Mouse (Mus musculus) kidney, postnatal 36 days (tissue): ENCODE measurements around the gene Shtn1.

Experiments used
- DNase-seq, 2 experiments: peaks; one replicate each; pipeline ENCODE4 v3.0.0; 2021 to 2022; ENCODE audit warnings: mixed read lengths in 2 of 2

The Shtn1 gene

DNA sequence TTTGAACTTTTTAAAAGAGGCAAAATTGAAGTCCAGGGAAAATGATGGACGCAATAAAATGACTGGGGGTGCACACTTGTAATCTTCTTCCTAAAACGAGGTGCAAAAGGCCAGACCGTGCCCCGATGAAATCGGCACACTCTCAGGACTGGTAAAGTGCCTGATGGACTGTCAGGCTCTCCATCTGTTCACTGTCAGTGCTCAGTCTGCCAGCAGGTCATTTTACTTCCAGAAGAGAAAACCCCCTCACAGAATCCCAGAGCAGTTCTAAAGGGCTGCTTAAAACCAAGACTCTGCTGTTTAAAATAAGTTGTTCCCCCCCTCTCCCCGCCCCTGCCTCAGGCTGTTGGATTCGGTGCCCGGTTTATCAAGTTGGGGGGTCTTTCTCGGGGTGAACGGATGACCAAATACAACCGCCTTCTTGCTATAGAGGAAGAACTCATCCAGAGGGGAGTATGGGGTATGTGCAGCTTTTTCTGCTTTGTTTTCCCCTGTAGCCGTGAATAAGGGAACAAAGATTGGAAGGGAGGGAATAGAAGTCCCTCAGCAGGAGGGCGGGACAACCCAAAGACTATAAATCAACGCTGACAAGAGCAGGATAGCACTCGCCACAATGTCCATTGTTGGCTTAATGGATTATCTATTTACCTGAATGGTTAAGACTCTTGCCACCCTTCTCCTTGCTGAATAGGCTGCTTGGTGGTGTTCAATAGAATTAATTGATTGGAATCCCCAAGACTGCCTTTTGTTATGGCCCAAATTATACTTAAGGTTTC is 107.0 kb downstream of the Shtn1 start:
- DNase-seq = no peak

DNA sequence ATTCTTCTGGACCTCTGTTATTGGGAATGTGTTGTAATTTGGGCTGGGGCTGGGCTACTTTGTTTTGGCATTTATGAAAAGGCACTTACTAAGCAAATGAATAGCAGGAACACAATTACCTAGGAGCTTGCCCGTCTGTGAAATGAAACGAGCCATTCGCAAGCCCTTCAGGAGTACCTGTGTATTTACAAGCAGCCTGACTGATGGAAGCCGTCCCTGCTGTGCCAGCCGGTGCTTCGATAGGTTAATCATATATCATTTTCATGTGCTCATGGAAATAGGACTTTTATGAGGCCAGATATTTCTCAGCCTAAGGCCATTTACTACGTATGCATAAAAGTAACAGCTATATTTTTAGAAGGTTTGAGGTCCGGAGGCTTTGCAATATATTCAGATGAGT is 112.9 kb downstream of the Shtn1 start:
- DNase-seq = no peak

DNA sequence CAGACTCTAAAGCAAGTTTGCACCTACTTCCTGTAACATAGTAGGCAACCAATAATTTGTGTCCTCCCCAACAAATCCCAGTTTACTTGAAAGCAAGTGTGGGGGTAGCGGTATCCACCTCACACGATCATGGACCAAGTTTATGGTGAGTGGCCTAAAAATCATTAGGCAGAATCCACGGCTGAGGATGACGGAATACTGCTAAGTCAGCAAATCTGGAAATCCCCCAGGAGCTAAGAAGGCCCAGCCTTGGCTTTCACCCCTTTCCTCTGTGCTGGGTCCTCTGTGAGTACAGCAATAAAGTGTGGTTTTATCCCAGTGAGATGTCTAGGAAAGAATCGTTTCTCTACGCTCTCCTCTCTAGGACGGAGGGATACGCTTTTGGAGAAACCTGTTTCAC is 121.1 kb downstream of the Shtn1 start:
- no peak for DNase-seq

DNA sequence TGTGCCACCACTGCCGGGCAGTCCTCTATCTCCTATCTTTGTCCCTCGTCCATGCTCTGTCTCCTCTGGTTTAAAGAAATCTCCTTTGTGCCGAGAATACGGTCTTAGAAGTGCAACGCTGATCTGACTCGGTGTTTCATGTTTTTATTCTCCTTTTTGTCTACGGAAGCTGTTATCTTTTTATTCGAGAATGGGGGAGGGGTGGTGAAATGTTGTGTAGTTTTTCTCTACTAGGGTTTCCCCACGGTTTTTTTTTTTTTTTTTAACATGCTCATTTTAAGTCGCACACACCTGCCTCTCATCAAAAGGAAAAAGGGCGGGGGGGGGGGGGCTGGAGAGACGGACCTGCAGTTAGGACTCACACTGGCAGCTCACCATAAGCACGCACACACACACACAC is 123.7 kb downstream of the Shtn1 start:
- DNase-seq = no peak

DNA sequence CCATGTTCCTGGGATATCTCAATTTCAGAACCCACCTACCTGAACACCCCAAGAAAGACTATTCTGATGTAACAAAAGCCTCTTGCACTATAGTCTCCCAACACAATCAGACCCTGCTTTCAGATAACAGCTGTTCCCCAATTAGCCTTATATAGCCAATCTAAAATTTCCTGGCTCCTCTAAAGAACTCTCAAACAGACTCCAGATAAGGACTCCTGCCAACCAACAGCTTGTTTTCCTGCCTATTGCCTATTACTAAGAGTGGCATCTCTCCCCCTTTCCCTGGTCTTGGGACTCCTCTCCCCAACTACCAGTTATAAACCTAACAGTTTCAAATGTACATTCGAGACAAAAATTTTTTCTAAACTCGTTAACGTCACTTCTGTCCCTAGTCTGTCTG is 124.4 kb downstream of the Shtn1 start:
- no peak for DNase-seq

DNA sequence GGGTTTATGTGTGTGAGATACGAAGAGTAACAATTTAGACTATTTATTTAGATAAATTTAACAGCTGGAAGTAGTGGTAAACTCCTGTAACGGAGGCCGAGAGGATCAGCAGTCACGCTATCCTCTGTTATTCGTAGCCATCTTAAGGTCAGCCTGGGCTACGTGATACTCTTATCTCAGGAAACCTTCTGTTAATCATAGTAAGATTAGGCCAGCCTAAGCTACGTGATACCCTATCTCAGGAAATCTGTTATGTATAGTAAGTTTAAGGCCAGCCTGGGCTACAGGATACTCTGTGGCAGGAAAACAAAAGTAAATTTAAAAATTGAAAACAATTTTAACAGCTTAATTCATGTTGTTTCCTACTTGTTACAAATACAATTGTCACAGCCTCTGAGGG is 129.9 kb downstream of the Shtn1 start:
- DNase-seq = no peak

DNA sequence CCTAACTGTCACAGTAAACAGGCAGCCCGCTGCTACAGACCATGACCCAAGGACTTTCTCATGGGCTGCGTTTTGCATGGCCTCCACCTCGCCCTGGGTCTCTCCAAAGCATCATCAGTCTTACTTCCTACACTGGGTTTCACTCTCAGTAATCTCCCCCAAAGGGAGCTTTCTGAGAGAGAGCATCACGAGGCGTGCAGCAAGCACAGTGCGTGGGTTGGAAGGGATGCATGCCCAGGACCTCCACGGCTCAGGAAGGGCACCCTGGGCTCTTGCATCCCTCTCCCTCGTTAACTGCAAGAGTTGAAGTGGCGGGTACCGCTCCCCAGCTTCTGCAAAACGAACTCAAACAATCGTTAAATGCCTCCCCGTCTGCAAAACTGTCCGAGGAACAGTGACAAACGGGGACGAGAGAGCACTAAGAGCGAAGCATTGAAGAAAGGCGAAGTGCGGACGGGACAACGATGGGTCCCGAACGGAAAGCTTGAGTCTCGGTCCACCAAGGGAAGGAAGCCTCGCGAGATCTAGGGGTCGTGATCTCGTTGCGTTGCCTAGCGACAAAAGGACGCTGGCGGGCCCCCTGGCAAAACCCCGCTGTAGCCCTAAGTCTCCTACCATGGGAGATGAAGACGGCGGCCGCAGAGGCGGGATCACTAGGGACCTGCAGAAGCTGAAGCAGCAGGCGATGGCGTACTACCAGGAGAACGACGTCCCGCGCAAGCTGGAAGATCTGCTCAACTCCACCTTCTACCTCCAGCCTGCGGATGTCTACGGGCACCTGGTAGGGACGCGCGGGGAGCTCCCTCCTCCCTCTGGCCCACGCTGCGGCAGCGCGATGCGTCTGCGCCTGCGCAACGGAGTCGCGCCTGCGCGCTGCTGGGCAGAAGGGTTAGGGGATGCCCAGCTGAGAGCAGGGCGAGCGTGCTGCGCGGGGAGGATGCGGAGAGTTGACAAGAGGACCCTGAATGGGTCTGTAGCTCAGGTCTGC is 132.8 kb downstream of the Shtn1 start, which contains the start of the genes Eno4 and Hspa12a:
Gene Eno4, plus strand, starts transcription at position 585 of the 988 bp plus-strand sequence.
Gene Hspa12a, minus strand, starts transcription at position 814 of the 988 bp plus-strand sequence.
- DNase-seq = peak; percentile 94 to 95

DNA sequence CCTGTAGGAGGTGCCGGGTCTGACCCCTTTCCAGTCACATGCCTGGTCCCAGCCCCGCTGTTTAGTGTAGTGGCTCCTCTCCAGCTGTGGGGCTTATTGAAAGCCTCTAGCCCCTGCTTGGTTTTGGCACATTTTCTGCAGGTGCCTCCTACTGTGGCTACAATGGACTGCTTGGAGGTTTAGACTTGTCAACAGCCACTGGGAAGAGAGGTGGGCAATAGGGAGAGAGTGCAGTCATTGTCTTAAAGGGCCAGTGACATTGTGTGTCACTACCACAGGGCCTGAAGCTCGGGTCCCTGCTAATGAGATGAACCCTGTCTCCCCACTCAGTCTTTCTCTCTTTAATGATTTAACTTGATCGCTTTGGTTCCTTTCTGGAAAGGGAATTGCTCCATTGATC is 142.8 kb downstream of the Shtn1 start:
- no peak for DNase-seq

DNA sequence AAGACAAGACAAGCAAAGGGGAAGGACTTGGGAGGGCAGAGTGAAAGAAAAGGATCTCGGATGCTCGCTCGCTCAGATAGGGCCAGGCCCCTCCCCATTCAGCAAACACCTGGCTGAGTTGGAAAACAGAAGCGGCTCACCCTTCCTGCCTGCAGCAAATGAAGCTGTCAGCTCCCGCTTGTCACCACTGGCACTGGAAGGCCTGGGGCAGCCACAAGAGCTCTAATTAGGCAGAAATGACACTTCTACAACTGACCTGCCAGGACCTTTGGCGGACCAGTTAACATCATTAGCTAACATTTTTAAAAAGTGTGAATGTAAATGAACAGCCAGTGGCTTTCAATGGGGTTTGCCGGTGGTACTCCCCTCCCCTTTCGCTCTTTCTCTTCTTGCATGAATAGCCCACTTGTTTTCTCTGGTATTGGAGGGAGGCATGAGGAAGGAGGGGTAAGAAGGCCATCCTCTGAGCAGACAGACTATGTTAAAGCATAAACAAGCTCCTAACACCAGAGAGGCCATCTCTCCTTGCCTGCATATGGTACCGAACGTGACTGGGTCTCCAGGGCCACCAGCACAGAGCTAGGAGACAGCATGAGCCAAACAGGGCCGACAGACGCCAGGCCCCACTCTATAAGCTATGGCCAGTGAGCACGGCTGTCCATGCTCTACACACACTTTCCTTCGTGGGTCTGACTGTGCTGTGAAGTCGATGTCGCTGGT is 144.7 kb downstream of the Shtn1 start:
- DNase-seq = no peak
